Mouse (Mus musculus) CH12.LX (cell line): ENCODE data around the gene Sec1. TPM values are rescaled to one million over a fixed set of nuclear protein-coding genes. Genes with fewer than 3 reads are reported as not detected.
A peak's percentile ranks its signal among the peaks of the same experiment; 100 is the strongest.

Experiments
- DNase-seq: peaks from one replicate; pipeline ENCODE4 v3.0.0-alpha.2; 2013; ENCODE audit errors: extremely low read depth
- H3K27ac ChIP-seq: 2 replicates; pipeline ENCODE4 v1.5.1; 2012; ENCODE audit warnings: low read depth, mild to moderate bottlenecking, control low read depth, moderate library complexity; ENCODE audit not compliant: insufficient read depth
- H3K27me3 ChIP-seq: replicated peaks from 2 replicates; pipeline ENCODE3; 2012; ENCODE audit warnings: inconsistent platforms
- H3K36me3 ChIP-seq, 2 experiments: replicated peaks in 1 of 2; 2 replicates each; pipeline versions ENCODE3 to v1.6.1; 2012; ENCODE audit warnings: inconsistent platforms in 1 of 2, low read length in 1 of 2, mild to moderate bottlenecking in 1 of 2, mixed read lengths in 1 of 2, moderate library complexity in 1 of 2; ENCODE audit not compliant: control insufficient read depth in 1 of 2, insufficient read depth in 1 of 2
- H3K4me1 ChIP-seq, 2 experiments: 2 replicates each; pipeline ENCODE4 v1.6.1; 2012; ENCODE audit warnings: inconsistent platforms in 1 of 2, moderate library complexity in 1 of 2; ENCODE audit not compliant: insufficient read depth in 2 of 2, control insufficient read depth in 1 of 2
- H3K4me2 ChIP-seq: 2 replicates; pipeline ENCODE4 v1.6.1; 2012; ENCODE audit warnings: low read depth, mild to moderate bottlenecking, control low read depth; ENCODE audit not compliant: poor library complexity, insufficient read depth, severe bottlenecking
- H3K4me3 ChIP-seq, 3 experiments: fragments of 150-350 bp in 1 of 3; sonication (generic) in 1 of 3; replicated peaks in 1 of 3; 2 replicates each; pipeline versions ENCODE3 to v1.5.1; 2011 to 2012; ENCODE audit warnings: low read depth in 2 of 3, low read length in 2 of 3, mild to moderate bottlenecking in 2 of 3, moderate library complexity in 2 of 3, control low read depth in 1 of 3, improper control_type of control experiment in 1 of 3, inconsistent platforms in 1 of 3, mixed read lengths in 1 of 3; ENCODE audit not compliant: poor library complexity in 1 of 3
- H3K79me2 ChIP-seq: replicated peaks from 2 replicates; pipeline ENCODE4 v1.6.1; 2012; ENCODE audit warnings: mild to moderate bottlenecking, moderate library complexity; ENCODE audit not compliant: control insufficient read depth, poor library complexity, insufficient read depth, severe bottlenecking; ENCODE audit errors: extremely low read depth
- H3K9ac ChIP-seq: 2 replicates; pipeline ENCODE4 v1.6.1; 2012; ENCODE audit warnings: low read depth, mild to moderate bottlenecking, control low read depth, moderate library complexity; ENCODE audit not compliant: insufficient read depth
- H3K9me3 ChIP-seq: replicated peaks from 2 replicates; pipeline ENCODE3; 2012; ENCODE audit warnings: low read length, inconsistent platforms, mixed read lengths
- BHLHE40 ChIP-seq: IDR thresholded peaks from 2 replicates; pipeline ENCODE4 v1.6.1; 2011; ENCODE audit warnings: mild to moderate bottlenecking, low read depth, low read length, improper control_type of control experiment
- CTCF ChIP-seq, 2 experiments: IDR thresholded peaks in 1 of 2; conservative IDR thresholded peaks in 1 of 2; 2 replicates each; pipeline ENCODE4 v1.5.1; 2011 to 2012; ENCODE audit warnings: low read depth in 2 of 2, low read length in 2 of 2, improper control_type of control experiment in 1 of 2, inconsistent platforms in 1 of 2, mild to moderate bottlenecking in 1 of 2, moderate library complexity in 1 of 2
- EP300 ChIP-seq: IDR thresholded peaks from 2 replicates; pipeline ENCODE4 v1.6.1; 2011; ENCODE audit warnings: low read length, improper control_type of control experiment
- ETS1 ChIP-seq: conservative IDR thresholded peaks from 2 replicates; pipeline ENCODE4 v1.6.1; 2012; ENCODE audit warnings: low read depth, mild to moderate bottlenecking, inconsistent platforms, low read length, improper control_type of control experiment, moderate library complexity
- HCFC1 ChIP-seq: IDR thresholded peaks from 2 replicates; pipeline ENCODE4 v1.6.1; 2012; ENCODE audit warnings: low read depth, mild to moderate bottlenecking, inconsistent platforms, low read length, improper control_type of control experiment
- IRF4 ChIP-seq: IDR thresholded peaks from 2 replicates; pipeline ENCODE4 v1.6.1; 2014; ENCODE audit warnings: low read depth, mild to moderate bottlenecking, inconsistent platforms, low read length, improper control_type of control experiment
- JUND ChIP-seq: conservative IDR thresholded peaks from 2 replicates; pipeline ENCODE4 v1.6.1; 2011; ENCODE audit warnings: low read depth, low read length, improper control_type of control experiment
- MAFK ChIP-seq: IDR thresholded peaks from 2 replicates; pipeline ENCODE4 v1.6.1; 2011; ENCODE audit warnings: low read length, improper control_type of control experiment; ENCODE audit not compliant: insufficient replicate concordance
- MAZ ChIP-seq: IDR thresholded peaks from 2 replicates; pipeline ENCODE4 v1.6.1; 2012; ENCODE audit warnings: low read depth, mild to moderate bottlenecking, inconsistent platforms, low read length, improper control_type of control experiment, moderate library complexity
- MEF2A ChIP-seq: IDR thresholded peaks from 2 replicates; pipeline ENCODE4 v1.6.1; 2014; ENCODE audit warnings: low read depth, mild to moderate bottlenecking, inconsistent platforms, low read length, improper control_type of control experiment, borderline replicate concordance
- MXI1 ChIP-seq: IDR thresholded peaks from 2 replicates; pipeline ENCODE4 v1.6.1; 2011; ENCODE audit warnings: mild to moderate bottlenecking, low read depth, low read length, improper control_type of control experiment
- NELFE ChIP-seq: IDR thresholded peaks from 2 replicates; pipeline ENCODE4 v1.6.1; 2011; ENCODE audit warnings: low read depth, low read length, improper control_type of control experiment
- PAX5 ChIP-seq: IDR thresholded peaks from 2 replicates; pipeline ENCODE4 v1.6.1; 2012; ENCODE audit warnings: low read length, inconsistent platforms, mixed read lengths
- POLR2A ChIP-seq: IDR thresholded peaks from 2 replicates; pipeline ENCODE4 v1.6.1; 2011; ENCODE audit warnings: low read depth, mild to moderate bottlenecking, improper control_type of control experiment, low read length
- TCF12 ChIP-seq: IDR thresholded peaks from 2 replicates; pipeline ENCODE4 v1.6.1; 2014; ENCODE audit warnings: low read depth, mild to moderate bottlenecking, inconsistent platforms, low read length, improper control_type of control experiment
- USF2 ChIP-seq: conservative IDR thresholded peaks from 2 replicates; pipeline ENCODE4 v1.6.1; 2011; ENCODE audit warnings: low read depth, low read length, improper control_type of control experiment
- dilution Hi-C: fragments of 300-500 bp; cut with MboI; formaldehyde crosslinking; loops from 2 replicates; pipeline ENCODE4 v1.14.3; 2020; ENCODE audit warnings: low sequenced_read_pairs; ENCODE audit not compliant: extremely low pct_unique_long_range_greater_than_20kb, extremely low pct_ligation_motif_present
- in situ Hi-C: fragments of 300-500 bp; cut with MboI; formaldehyde crosslinking; loops from 3 replicates; pipeline ENCODE4 v1.14.3; 2019; ENCODE audit warnings: low sequenced_read_pairs, low pct_ligation_motif_present, low pct_unique_long_range_greater_than_20kb, mixed read lengths
- polyA plus RNA-seq: library from polyadenylated mRNA; unstranded; fragments of >175 nt; gene quantifications from 2 replicates; pipeline ENCODE4 v1.2.1, GENCODE M21; 2012; ENCODE audit warnings: low read depth; ENCODE audit not compliant: insufficient read length
- total RNA-seq, 2 experiments: library from RNA; depleted of rRNA; stranded (reverse); fragments of 300-350 nt in 1 of 2; fragments of >200 nt in 1 of 2; gene quantifications; 2 replicates each; pipeline ENCODE4 v1.2.3; 2012 to 2014

The Sec1 gene
- total and polyA plus RNA-seq, 3 experiments, result 0.08 to 0.33 (median 0.26) TPM

GRCm38 (mm10) chr7:45637710-45638109 is 56.5 kb downstream of the Sec1 start:
- peaks cover 0 to 14% of the 10 kb centered on the region in 2 experiments for H3K36me3 ChIP-seq
- H3K4me1 ChIP-seq, result peaks cover 20 to 83% of the 10 kb centered on the region in 2 experiments
- no peak overlapping the region for H3K4me2 ChIP-seq
- in situ Hi-C loops, result loop anchor here (5.0 kb wide), 1 partner anchor 45 kb away; the partner anchor contains the start of gene Ntn5
- no peaks in the 10 kb centered on the region for H3K79me2 ChIP-seq
- H3K27me3 ChIP-seq, result no peaks in the 10 kb centered on the region
- dilution Hi-C loops, result no loop called here
- TF ChIP-seq POLR2A (no peak), MAFK (no peak), JUND (no peak), BHLHE40 (no peak), EP300 (peak; percentile 26; the same call in 1 of the 2 replicates), USF2 (no peak), PAX5 (no peak), ETS1 (peak; percentile 27), TCF12 (peak; percentile 39; the same call in 1 of the 2 replicates), NELFE (no peak), MXI1 (no peak), IRF4 (peak; percentile 51; the same call in 1 of the 2 replicates), MAZ (no peak), MEF2A (no peak), CTCF (conservative IDR thresholded peaks at IDR 0.05 in 1 of 2, IDR thresholded peaks at IDR 0.05 in 1 of 2; ENCODE audit: low read depth in 2 of 2, low read length in 2 of 2) (no peak)
- no peak overlapping the region for H3K9ac ChIP-seq
- H3K27ac ChIP-seq, result no peak overlapping the region
- H3K4me3 ChIP-seq, result no peak overlapping the region
- DNase-seq, result peak; percentile 48
- peaks cover 10% of the 10 kb centered on the region for H3K9me3 ChIP-seq

- Histone ChIP-seq H3K79me2 (no peaks in the 10 kb centered on the region), H3K4me1 (peaks cover 14 to 66% of the 10 kb centered on the region in 2 experiments), H3K4me3 (no peak overlapping the region), H3K27ac (no peak overlapping the region), H3K9ac (no peak overlapping the region), H3K27me3 (no peaks in the 10 kb centered on the region), H3K9me3 (peaks cover 17% of the 10 kb centered on the region), H3K4me2 (no peak overlapping the region), H3K36me3 (peaks cover 0 to 22% of the 10 kb centered on the region in 2 experiments)
- peak; percentile 21 for DNase-seq
- dilution Hi-C loops, result no loop called here
- TF ChIP-seq BHLHE40 (no peak), HCFC1 (peak; percentile 50)
- in situ Hi-C loops, result loop anchor here (5.0 kb wide), 1 partner anchor 46 kb away; the partner anchor contains the start of gene Ntn5
Measured at GRCm38 (mm10) chr7:45635711-45636688, 58.2 kb downstream of the Sec1 start.
